Mouse (Mus musculus) brain, adult 2 months (tissue): Measurements from ENCODE around the gene Hectd4.

Source experiments
- DNase-seq: peaks from one replicate; pipeline ENCODE4 v3.0.0; 2011; ENCODE audit warnings: low read depth, low spot score

Gene Hectd4

GRCm38 (mm10) chr5:121395621-121396020 is 175.6 kb downstream of the Hectd4 start:
- DNase-seq = no peak

- DNase-seq = peak; percentile 98
These were observed 177.4 kb downstream of the Hectd4 start, which contains the start of gene Naa25 for GRCm38 (mm10) chr5:121397187-121398145. Gene Naa25, plus strand, starts transcription at chr5:121397936.

- DNase-seq = peak; percentile 22
These were observed 178.3 kb downstream of the Hectd4 start for GRCm38 (mm10) chr5:121398146-121398964.

- no peak for DNase-seq
These were observed 179.0 kb downstream of the Hectd4 start for GRCm38 (mm10) chr5:121398965-121399462.

- no peak for DNase-seq
These were observed 179.5 kb downstream of the Hectd4 start for GRCm38 (mm10) chr5:121399540-121399939.

- DNase-seq = no peak
These were observed 180.0 kb downstream of the Hectd4 start for GRCm38 (mm10) chr5:121400064-121400463.

GRCm38 (mm10) chr5:121400849-121401248 is 180.8 kb downstream of the Hectd4 start:
- DNase-seq = no peak

- DNase-seq = no peak
These were observed 187.8 kb downstream of the Hectd4 start for GRCm38 (mm10) chr5:121407856-121408255.

- no peak for DNase-seq
These were observed 191.0 kb downstream of the Hectd4 start for GRCm38 (mm10) chr5:121410975-121411374.
